In the genomic region with DNA sequence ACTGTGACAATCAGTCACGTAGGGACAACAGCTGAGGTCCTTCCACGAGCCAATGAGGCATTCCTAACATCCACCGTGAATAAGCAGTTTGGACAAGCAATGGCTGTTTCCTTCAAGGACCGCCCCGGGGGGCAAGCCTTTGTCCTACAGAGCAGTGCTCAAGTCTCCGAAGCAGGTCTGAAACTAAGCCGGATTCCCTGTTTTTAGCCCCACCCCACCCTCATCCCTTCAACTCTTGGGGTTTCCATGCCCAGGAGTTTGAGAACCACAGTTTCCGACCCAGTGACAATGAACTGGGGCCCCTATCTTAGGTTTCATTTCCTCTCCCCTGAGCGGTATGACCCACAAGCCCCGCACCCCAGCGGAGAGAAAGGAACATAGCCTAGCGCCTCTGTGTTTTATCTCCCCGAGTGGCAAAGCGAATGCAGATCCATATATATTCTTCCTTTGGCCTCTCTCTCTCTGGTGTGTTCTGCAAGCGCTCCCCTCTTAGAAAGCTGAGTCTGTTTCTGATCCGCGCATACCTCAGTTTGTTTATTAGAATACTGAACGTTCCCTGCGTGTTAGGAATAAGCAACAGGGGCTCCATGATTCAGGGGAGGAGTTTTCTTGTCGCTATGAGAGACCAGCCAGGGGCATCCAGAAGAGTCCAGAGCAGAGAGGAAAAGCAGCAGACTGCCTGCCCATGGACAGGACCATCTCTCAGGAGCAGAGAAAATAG, we compare ENCODE assay signal across 8 mouse cellular contexts. TPM values are rescaled to one million over a fixed set of nuclear protein-coding genes. Genes with fewer than 3 reads are reported as not detected.
DNase-seq lines count a peak whose midpoint lies in the region; ATAC-seq and TF ChIP-seq lines count a peak whose summit lies in the region.

No protein-coding gene starts in this region.

- H3K9ac ChIP-seq in heart, embryonic 16.5 days (ENCODE audit: low read length) = peak overlapping the region; percentile 64
- peak overlapping the region; percentile 72 for H3K9ac ChIP-seq in liver, embryonic 12.5 days
- peak overlapping the region; percentile 13; the same call in 1 of the 2 replicates for H3K9ac ChIP-seq in midbrain, postnatal 0 days (replicated peaks; ENCODE audit: low read length, poor library complexity, severe bottlenecking)

- no peak overlapping the region for H3K27ac ChIP-seq in heart, embryonic 16.5 days (ENCODE audit: low read length)
- H3K27ac ChIP-seq in liver, embryonic 12.5 days = peak overlapping the region; percentile 66
- no peak overlapping the region for H3K27ac ChIP-seq in midbrain, postnatal 0 days (ENCODE audit: low read depth, low read length)

- peaks cover 14% of the 10 kb centered on the region for H3K4me1 ChIP-seq in heart, embryonic 16.5 days (ENCODE audit: control insufficient read depth, insufficient read depth, low read length)
- peaks cover 44% of the 10 kb centered on the region for H3K4me1 ChIP-seq in liver, embryonic 12.5 days
- H3K4me1 ChIP-seq in midbrain, postnatal 0 days (ENCODE audit: insufficient read depth, low read length) = 0 out of 2 replicates have a peak, but pooled peaks cover 3% of the 10 kb centered on the region

- peak overlapping the region; percentile 65 for H3K4me2 ChIP-seq in heart, embryonic 16.5 days (ENCODE audit: low read depth, low read length)
- peak overlapping the region; percentile 77 for H3K4me2 ChIP-seq in liver, embryonic 12.5 days
- H3K4me2 ChIP-seq in midbrain, postnatal 0 days (ENCODE audit: low read depth, low read length, poor library complexity, severe bottlenecking) = peak overlapping the region; percentile 46

- peak overlapping the region; percentile 42 for H3K4me3 ChIP-seq in heart, embryonic 16.5 days (ENCODE audit: low read length)
- H3K4me3 ChIP-seq in liver, embryonic 12.5 days = peak overlapping the region; percentile 39
- H3K4me3 ChIP-seq in midbrain, postnatal 0 days (ENCODE audit: low read depth, low read length) = peak overlapping the region; percentile 16

- no peaks in the 10 kb centered on the region for H3K9me3 ChIP-seq in heart, embryonic 16.5 days (replicated peaks; ENCODE audit: control insufficient read depth, low read length)
- no peaks in the 10 kb centered on the region for H3K9me3 ChIP-seq in liver, embryonic 12.5 days (replicated peaks)
- H3K9me3 ChIP-seq in midbrain, postnatal 0 days (ENCODE audit: low read length) = no peaks in the 10 kb centered on the region

- WGBS in heart, embryonic 16.5 days = 15% methylated on average over 20 of the region's 20 CpGs
- 8% methylated on average over 20 of the region's 20 CpGs for WGBS in liver, embryonic 12.5 days (ENCODE audit: insufficient replicate concordance)
- 8% methylated on average over 20 of the region's 20 CpGs for WGBS in midbrain, postnatal 0 days

- ATAC-seq in CD4-positive, CD25-positive, alpha-beta regulatory T cell, adult 4 months = peak; percentile 73
- no peak for ATAC-seq in heart, embryonic 16.5 days (replicated peaks; ENCODE audit: extremely low read depth, insufficient read depth, low FRiP score)
- ATAC-seq in liver, embryonic 12.5 days = no peak
- ATAC-seq in midbrain, postnatal 0 days (ENCODE audit: low FRiP score) = no peak

- H3K36me3 ChIP-seq in heart, embryonic 16.5 days (ENCODE audit: control insufficient read depth, insufficient read depth) = peaks cover 2% of the 10 kb centered on the region; the same call in 1 of the 2 replicates
- peaks cover 18% of the 10 kb centered on the region for H3K36me3 ChIP-seq in liver, embryonic 12.5 days
- no peaks in the 10 kb centered on the region for H3K36me3 ChIP-seq in midbrain, postnatal 0 days (ENCODE audit: insufficient read depth, low read length)

- H3K27me3 ChIP-seq in heart, embryonic 16.5 days (ENCODE audit: control insufficient read depth, insufficient read depth, low read length) = no peaks in the 10 kb centered on the region
- no peaks in the 10 kb centered on the region for H3K27me3 ChIP-seq in liver, embryonic 12.5 days (replicated peaks)
- H3K27me3 ChIP-seq in midbrain, postnatal 0 days (ENCODE audit: insufficient read depth, low read length) = no peaks in the 10 kb centered on the region

- no peak for TF ChIP-seq CTCF in midbrain, postnatal 0 days (IDR thresholded peaks at IDR 0.05)

- DNase-seq in embryo, embryonic 10.5 days (ENCODE audit: low spot score) = peak; percentile 66
- peak; percentile 49 for DNase-seq in midbrain, postnatal 0 days (ENCODE audit: low spot score)
- peak; percentile 45 to 61 for DNase-seq in thymus, postnatal 10 days (ENCODE audit: low spot score in 2 of 2)
- DNase-seq in left cerebral cortex, adult 9 months (ENCODE audit: low spot score in 2 of 2) = no peak
- no peak for DNase-seq in cerebellum, postnatal 25 days

RNA-seq across cellular contexts. Expression of a gene that starts 0.8 kb away (rescaled TPM):
- 100 to 1,000 TPM; 108 to 134 TPM for polyA plus RNA-seq in CD4-positive, CD25-positive, alpha-beta regulatory T cell, adult 4 months (2017; shearing (Covaris generic))
- polyA plus RNA-seq in heart, embryonic 16.5 days (2015; fragmentation: Nextera tagmentation; extraction: Ambion mirVana) = 15.4 and 22.5 TPM in 2 replicates
- 7.7 and 9.2 TPM in 2 replicates for polyA plus RNA-seq in liver, embryonic 12.5 days (2016; fragmentation: Nextera tagmentation; extraction: Ambion mirVana)
- 1.2 and 4.9 TPM in 2 replicates for total RNA-seq in midbrain, postnatal 0 days (2014; rRNA removed)
- polyA plus RNA-seq in midbrain, postnatal 0 days (2015; fragmentation: Nextera tagmentation; extraction: Ambion mirVana) = 0.57 and 1.4 TPM in 2 replicates

RNA-seq across cellular contexts. Expression of a gene that starts 16.8 kb away (rescaled TPM):
- polyA plus RNA-seq in CD4-positive, CD25-positive, alpha-beta regulatory T cell, adult 4 months (2017; shearing (Covaris generic)) = 10 to 100 TPM; 21.7 to 28.3 TPM
- polyA plus RNA-seq in heart, embryonic 16.5 days (2015; fragmentation: Nextera tagmentation; extraction: Ambion mirVana) = 31.4 and 34.8 TPM in 2 replicates
- polyA plus RNA-seq in liver, embryonic 12.5 days (2016; fragmentation: Nextera tagmentation; extraction: Ambion mirVana) = 36.5 and 38.3 TPM in 2 replicates
- 31.2 and 40.3 TPM in 2 replicates for total RNA-seq in midbrain, postnatal 0 days (2014; rRNA removed)
- 48.5 and 53.2 TPM in 2 replicates for polyA plus RNA-seq in midbrain, postnatal 0 days (2015; fragmentation: Nextera tagmentation; extraction: Ambion mirVana)

Comparison
In these comparisons a context has a peak if more than half of its experiments do, and no peak if none do; other contexts are left out.
1. DNase-seq: peak in embryo, embryonic 10.5 days (single experiment), midbrain, postnatal 0 days (single experiment) and thymus, postnatal 10 days (2 of 2); none in left cerebral cortex, adult 9 months (0 of 2) and cerebellum, postnatal 25 days (0 of 2).
2. H3K9ac ChIP-seq: peak in every context shown above with its lines; median percentile 72 in liver, embryonic 12.5 days; 64 in heart, embryonic 16.5 days; 13 in midbrain, postnatal 0 days.
3. Peak in every context shown above with its lines, with median percentiles within 50 percentile points of each other: H3K4me2 ChIP-seq and H3K4me3 ChIP-seq.